Mouse (Mus musculus): ENCODE results near the gene 2210016L21Rik.
"Not testable (repeated sequence)": the region's sequence is repeated elsewhere in the genome, so short reads cannot be mapped to it uniquely, and the experiment has no call there.

The 2210016L21Rik gene

GRCm38 (mm10) chr5:114942074-114942765 is at the start of gene 2210016L21Rik:
2210016L21Rik (plus strand) TSS chr5:114942158.
- peak; percentile 84 for DNase-seq

- no peak for DNase-seq
Measured at GRCm38 (mm10) chr5:114895542-114895941, 46.4 kb upstream of the 2210016L21Rik start.

- DNase-seq = no peak
Measured at GRCm38 (mm10) chr5:114896688-114897373, 45.1 kb upstream of the 2210016L21Rik start, which contains the start of gene Oasl2. Oasl2 (plus strand) TSS chr5:114896936.

- no peak for DNase-seq
Measured at GRCm38 (mm10) chr5:114897374-114897793, 44.6 kb upstream of the 2210016L21Rik start.

GRCm38 (mm10) chr5:114898857-114899256 is 43.1 kb upstream of the 2210016L21Rik start:
- DNase-seq = no peak

- DNase-seq = no peak
Measured at GRCm38 (mm10) chr5:114902413-114902812, 39.5 kb upstream of the 2210016L21Rik start.

GRCm38 (mm10) chr5:114908598-114909305 is 33.2 kb upstream of the 2210016L21Rik start:
- DNase-seq = no peak

- DNase-seq = no peak
Measured at GRCm38 (mm10) chr5:114913686-114914085, 28.3 kb upstream of the 2210016L21Rik start.

- no peak for DNase-seq
Measured at GRCm38 (mm10) chr5:114914855-114915254, 27.1 kb upstream of the 2210016L21Rik start.

GRCm38 (mm10) chr5:114915854-114916253 is 26.1 kb upstream of the 2210016L21Rik start:
- DNase-seq = no peak

GRCm38 (mm10) chr5:114916777-114917176 is 25.2 kb upstream of the 2210016L21Rik start:
- DNase-seq = no peak

- DNase-seq = not testable (repeated sequence)
Measured at GRCm38 (mm10) chr5:114917357-114917756, 24.6 kb upstream of the 2210016L21Rik start.

GRCm38 (mm10) chr5:114921551-114922365 is 20.2 kb upstream of the 2210016L21Rik start:
- no peak for DNase-seq

GRCm38 (mm10) chr5:114922366-114922731 is 19.6 kb upstream of the 2210016L21Rik start:
- no peak for DNase-seq

GRCm38 (mm10) chr5:114922998-114923473 is 18.9 kb upstream of the 2210016L21Rik start, which contains the start of gene Oasl1:
Oasl1 (plus strand) TSS chr5:114923240.
- DNase-seq = no peak

- no peak for DNase-seq
Measured at GRCm38 (mm10) chr5:114926153-114926684, 15.7 kb upstream of the 2210016L21Rik start.

- no peak for DNase-seq
Measured at GRCm38 (mm10) chr5:114926753-114927152, 15.2 kb upstream of the 2210016L21Rik start.

- no peak for DNase-seq
Measured at GRCm38 (mm10) chr5:114931626-114932025, 10.3 kb upstream of the 2210016L21Rik start.

- DNase-seq = no peak
Measured at GRCm38 (mm10) chr5:114933206-114933605, 8.8 kb upstream of the 2210016L21Rik start.

- DNase-seq = no peak
Measured at GRCm38 (mm10) chr5:114935838-114936237, 6.1 kb upstream of the 2210016L21Rik start.

- not testable (repeated sequence) for DNase-seq
Measured at GRCm38 (mm10) chr5:114941138-114941537, 820 bp upstream of the 2210016L21Rik start.

- no peak for DNase-seq
Measured at GRCm38 (mm10) chr5:114942766-114943130, 790 bp downstream of the 2210016L21Rik start.

Measured in cerebellum, adult 8-10 months (tissue).